Comparison of ENCODE assay signal across 20 mouse cellular contexts in genomic region chr12:83914202-83914740, GRCm38 (mm10). TPM values are rescaled to one million over a fixed set of nuclear protein-coding genes. Genes with fewer than 3 reads are reported as not detected.
DNase-seq lines count a peak whose midpoint lies in the region; ATAC-seq and TF ChIP-seq lines count a peak whose summit lies in the region.
"Had no signal": no experiment of that assay in that cellular context is flagged by ENCODE, and none has a peak within 500 bp of the region (broad histone marks: within the 10 kb centered on the region; RNA-seq: fewer than 3 reads in every experiment).

No protein-coding gene starts in this region.

- no peak for TF ChIP-seq EP300 in liver, postnatal 0 days (IDR thresholded peaks at IDR 0.05; ENCODE audit: low read depth)

- peaks cover 25% of the 10 kb centered on the region for H3K4me1 ChIP-seq in liver, postnatal 0 days (ENCODE audit: insufficient read depth)
- peaks cover 35% of the 10 kb centered on the region for H3K4me1 ChIP-seq in liver, embryonic 12.5 days
- peaks cover 3% of the 10 kb centered on the region; the same call in 1 of the 2 replicates for H3K4me1 ChIP-seq in hindbrain, embryonic 13.5 days (replicated peaks)
- H3K4me1 ChIP-seq in midbrain, postnatal 0 days (ENCODE audit: insufficient read depth, low read length), result no peaks in the 10 kb centered on the region
- H3K4me1 ChIP-seq: limb, embryonic 12.5 days had no signal

- DNase-seq in liver, postnatal 0 days, result no peak
- peak; percentile 69 to 77 for DNase-seq in cerebellum, adult 18-20 months
- DNase-seq in adrenal gland, adult 8-10 months, result no peak
- DNase-seq in midbrain, postnatal 0 days (ENCODE audit: low spot score), result no peak
- DNase-seq: lung, embryonic 14.5 days; right cerebral cortex, postnatal 25 days; thymus, adult 18-20 months had no signal

- no peak for TF ChIP-seq CTCF in liver, postnatal 0 days (IDR thresholded peaks at IDR 0.05; ENCODE audit: low read depth)
- no peak for TF ChIP-seq CTCF in midbrain, postnatal 0 days (IDR thresholded peaks at IDR 0.05)

- H3K36me3 ChIP-seq in liver, postnatal 0 days (replicated peaks; ENCODE audit: insufficient read depth, low read length), result peaks cover 8% of the 10 kb centered on the region
- H3K36me3 ChIP-seq in liver, embryonic 12.5 days, result peaks cover 16% of the 10 kb centered on the region; the same call in 1 of the 2 replicates
- peaks cover 8% of the 10 kb centered on the region; the same call in 1 of the 2 replicates for H3K36me3 ChIP-seq in hindbrain, embryonic 13.5 days
- H3K36me3 ChIP-seq in midbrain, postnatal 0 days (ENCODE audit: insufficient read depth, low read length), result no peaks in the 10 kb centered on the region

- H3K9me3 ChIP-seq in liver, postnatal 0 days (ENCODE audit: low read length), result no peaks in the 10 kb centered on the region
- no peaks in the 10 kb centered on the region for H3K9me3 ChIP-seq in liver, embryonic 12.5 days (replicated peaks)
- H3K9me3 ChIP-seq in hindbrain, embryonic 13.5 days, result no peaks in the 10 kb centered on the region
- no peaks in the 10 kb centered on the region for H3K9me3 ChIP-seq in midbrain, postnatal 0 days (ENCODE audit: low read length)
- H3K9me3 ChIP-seq: forebrain, embryonic 13.5 days; heart, embryonic 10.5 days; limb, embryonic 12.5 days; neural tube, embryonic 12.5 days had no signal

- no peaks in the 10 kb centered on the region for H3K27me3 ChIP-seq in liver, postnatal 0 days (ENCODE audit: insufficient read depth, low read length)
- H3K27me3 ChIP-seq in liver, embryonic 12.5 days (replicated peaks), result no peaks in the 10 kb centered on the region
- H3K27me3 ChIP-seq in hindbrain, embryonic 13.5 days, result no peaks in the 10 kb centered on the region
- H3K27me3 ChIP-seq in midbrain, postnatal 0 days (ENCODE audit: insufficient read depth, low read length), result no peaks in the 10 kb centered on the region
- H3K27me3 ChIP-seq: CH12.LX; forebrain, embryonic 13.5 days; limb, embryonic 12.5 days; neural tube, embryonic 12.5 days had no signal

- WGBS in liver, postnatal 0 days (ENCODE audit: insufficient replicate concordance), result 82% methylated on average over 4 of the region's 4 CpGs
- WGBS in liver, embryonic 12.5 days (ENCODE audit: insufficient replicate concordance), result 77% methylated on average over 4 of the region's 4 CpGs
- WGBS in hindbrain, embryonic 13.5 days, result 90% methylated on average over 4 of the region's 4 CpGs
- 96% methylated on average over 4 of the region's 4 CpGs for WGBS in midbrain, postnatal 0 days

- no peak overlapping the region for H3K4me3 ChIP-seq in liver, postnatal 0 days (ENCODE audit: low read depth, low read length)
- no peak overlapping the region for H3K4me3 ChIP-seq in liver, embryonic 12.5 days
- H3K4me3 ChIP-seq in hindbrain, embryonic 13.5 days, result no peak overlapping the region
- H3K4me3 ChIP-seq in midbrain, postnatal 0 days (ENCODE audit: low read depth, low read length), result no peak overlapping the region
- H3K4me3 ChIP-seq: forebrain, embryonic 13.5 days; heart, embryonic 10.5 days; layer of hippocampus, adult 2 months; left cerebral cortex, adult 2 months; limb, embryonic 12.5 days; neural tube, embryonic 12.5 days had no signal

- H3K9ac ChIP-seq in liver, postnatal 0 days (replicated peaks), result no peak overlapping the region
- no peak overlapping the region for H3K9ac ChIP-seq in liver, embryonic 12.5 days
- H3K9ac ChIP-seq in hindbrain, embryonic 13.5 days, result no peak overlapping the region
- no peak overlapping the region for H3K9ac ChIP-seq in midbrain, postnatal 0 days (replicated peaks; ENCODE audit: low read length, poor library complexity, severe bottlenecking)
- H3K9ac ChIP-seq: forebrain, embryonic 13.5 days; limb, embryonic 12.5 days; lung, embryonic 14.5 days; neural tube, embryonic 12.5 days had no signal

- 0 out of 2 replicates have a peak overlapping the region, but pooled peaks have one; percentile 35 for H3K4me2 ChIP-seq in liver, postnatal 0 days (ENCODE audit: low read depth, low read length)
- no peak overlapping the region for H3K4me2 ChIP-seq in liver, embryonic 12.5 days
- H3K4me2 ChIP-seq in hindbrain, embryonic 13.5 days, result no peak overlapping the region
- H3K4me2 ChIP-seq in midbrain, postnatal 0 days (ENCODE audit: low read depth, low read length, poor library complexity, severe bottlenecking), result no peak overlapping the region
- H3K4me2 ChIP-seq: forebrain, embryonic 13.5 days; limb, embryonic 12.5 days; lung, embryonic 14.5 days; neural tube, embryonic 12.5 days had no signal

- peak overlapping the region; percentile 64; the same call in 1 of the 2 replicates for H3K27ac ChIP-seq in liver, postnatal 0 days (ENCODE audit: low read depth)
- H3K27ac ChIP-seq in liver, embryonic 12.5 days, result no peak overlapping the region
- no peak overlapping the region for H3K27ac ChIP-seq in hindbrain, embryonic 13.5 days
- H3K27ac ChIP-seq in midbrain, postnatal 0 days (ENCODE audit: low read depth, low read length), result no peak overlapping the region
- H3K27ac ChIP-seq: forebrain, embryonic 13.5 days; heart, embryonic 10.5 days; hindbrain, postnatal 0 days; layer of hippocampus, adult 2 months; left cerebral cortex, adult 2 months; limb, embryonic 12.5 days; neural tube, embryonic 12.5 days had no signal

- no peak for ATAC-seq in liver, postnatal 0 days
- no peak for ATAC-seq in liver, embryonic 12.5 days
- peak; percentile 80 for ATAC-seq in common myeloid progenitor, adult 5-6 weeks (replicated peaks; ENCODE audit: low read depth, poor library complexity, severe bottlenecking)
- no peak for ATAC-seq in hindbrain, embryonic 13.5 days (ENCODE audit: low FRiP score)
- no peak for ATAC-seq in midbrain, postnatal 0 days (ENCODE audit: low FRiP score)
- ATAC-seq: activated CD4-positive, CD25-positive, alpha-beta regulatory T cell, adult 4 months; forebrain, embryonic 13.5 days; hindbrain, postnatal 0 days; midbrain, embryonic 16.5 days had no signal

RNA-seq across cellular contexts. Expression of gene Numb, which starts 7.5 kb away (rescaled TPM):
- 13.0 and 14.5 TPM in 2 replicates for polyA plus RNA-seq in liver, postnatal 0 days (2015; fragmentation: Nextera tagmentation; extraction: Ambion mirVana)
- polyA plus RNA-seq in liver, embryonic 12.5 days (2016; fragmentation: Nextera tagmentation; extraction: Ambion mirVana), result 17.7 and 18.4 TPM in 2 replicates
- 14.1 and 17.0 TPM in 2 replicates for total RNA-seq in common myeloid progenitor, adult 5-6 weeks (2017)
- polyA plus RNA-seq in hindbrain, embryonic 13.5 days (2015; fragmentation: Nextera tagmentation; extraction: Ambion mirVana), result 19.9 and 25.6 TPM in 2 replicates
- 10 to 100 TPM; 42.0 to 62.1 (median 55.7) TPM for total RNA-seq in adrenal gland, adult 8-10 months (2022)
- 17.5 and 17.8 TPM in 2 replicates for total RNA-seq in midbrain, postnatal 0 days (2014; rRNA removed)
- 9.0 TPM in 2 replicates for polyA plus RNA-seq in midbrain, postnatal 0 days (2015; fragmentation: Nextera tagmentation; extraction: Ambion mirVana)

RNA-seq across cellular contexts. Expression of gene Riox1, which starts 36.1 kb away (rescaled TPM):
- 6.2 and 8.1 TPM in 2 replicates for polyA plus RNA-seq in liver, postnatal 0 days (2015; fragmentation: Nextera tagmentation; extraction: Ambion mirVana)
- polyA plus RNA-seq in liver, embryonic 12.5 days (2016; fragmentation: Nextera tagmentation; extraction: Ambion mirVana), result 22.3 and 22.8 TPM in 2 replicates
- 15.2 and 16.7 TPM in 2 replicates for total RNA-seq in common myeloid progenitor, adult 5-6 weeks (2017)
- 10.0 and 10.8 TPM in 2 replicates for polyA plus RNA-seq in hindbrain, embryonic 13.5 days (2015; fragmentation: Nextera tagmentation; extraction: Ambion mirVana)
- 10 to 100 TPM in 3 of 4 experiments, 1 to 10 TPM in 1; 9.3 to 16.9 (median 15.6) TPM for total RNA-seq in adrenal gland, adult 8-10 months (2022)
- 25.3 and 27.8 TPM in 2 replicates for total RNA-seq in midbrain, postnatal 0 days (2014; rRNA removed)
- polyA plus RNA-seq in midbrain, postnatal 0 days (2015; fragmentation: Nextera tagmentation; extraction: Ambion mirVana), result 10.4 and 12.6 TPM in 2 replicates

Comparison
In these comparisons a context has a peak if more than half of its experiments do, and no peak if none do; other contexts are left out.
1. DNase-seq: peak in cerebellum, adult 18-20 months (2 of 2); none in liver, postnatal 0 days (single experiment), adrenal gland, adult 8-10 months (single experiment) and midbrain, postnatal 0 days (single experiment).